Mouse (Mus musculus): Measurements from ENCODE around the gene Pik3cd. TPM values are rescaled to one million over a fixed set of nuclear protein-coding genes. Genes with fewer than 3 reads are reported as not detected.

The Pik3cd gene
- polyA plus RNA-seq, 1 experiment = 19.3 TPM

DNA sequence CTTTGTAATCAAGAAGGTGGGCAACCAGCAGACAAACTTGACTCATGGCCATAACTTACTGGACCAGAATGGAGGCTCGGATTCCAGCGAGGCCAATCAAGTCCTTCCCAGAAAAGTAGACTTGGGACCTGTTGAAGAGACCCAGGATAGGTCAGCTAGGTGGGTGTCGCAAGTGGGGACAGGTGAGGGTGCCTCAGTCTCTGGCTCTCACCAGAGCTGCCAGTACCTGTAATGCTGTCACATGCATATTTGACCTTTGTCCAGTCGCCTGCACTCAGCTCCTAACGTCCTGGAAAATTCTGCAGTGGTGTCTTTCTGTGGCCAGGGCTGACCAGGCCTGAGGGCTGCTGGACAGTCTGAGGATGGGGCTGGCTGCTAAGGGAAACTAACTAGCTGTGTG lies 9.1 kb upstream of the Pik3cd start:
- DNase-seq = no peak
- H3K4me3 ChIP-seq (replicated peaks; ENCODE audit: extremely low read depth, low read depth, low read length) = no peak overlapping the region
- H3K4me1 ChIP-seq (ENCODE audit: control insufficient read depth, insufficient read depth, low read length) = no peaks in the 10 kb centered on the region
- TF ChIP-seq CTCF (IDR thresholded peaks at IDR 0.05; ENCODE audit: insufficient read depth, low read length) (no peak), POLR2A (IDR thresholded peaks at IDR 0.05; ENCODE audit: borderline replicate concordance, extremely low read depth, low read depth, low read length) (no peak)
- 94% methylated on average over 5 of the region's 5 CpGs for WGBS

- no peak overlapping the region for H3K4me3 ChIP-seq (replicated peaks; ENCODE audit: extremely low read depth, low read depth, low read length)
- peak; percentile 37 for DNase-seq
- WGBS = 19% methylated on average over 5 of the region's 5 CpGs
- H3K4me1 ChIP-seq (ENCODE audit: control insufficient read depth, insufficient read depth, low read length) = no peaks in the 10 kb centered on the region
- no peak for TF ChIP-seq POLR2A (IDR thresholded peaks at IDR 0.05; ENCODE audit: borderline replicate concordance, extremely low read depth, low read depth, low read length)
- peak; percentile 82 for TF ChIP-seq CTCF (IDR thresholded peaks at IDR 0.05; ENCODE audit: insufficient read depth, low read length)
Observed at GRCm38 (mm10) chr4:149710510-149710909, 8.1 kb upstream of the Pik3cd start.

DNA sequence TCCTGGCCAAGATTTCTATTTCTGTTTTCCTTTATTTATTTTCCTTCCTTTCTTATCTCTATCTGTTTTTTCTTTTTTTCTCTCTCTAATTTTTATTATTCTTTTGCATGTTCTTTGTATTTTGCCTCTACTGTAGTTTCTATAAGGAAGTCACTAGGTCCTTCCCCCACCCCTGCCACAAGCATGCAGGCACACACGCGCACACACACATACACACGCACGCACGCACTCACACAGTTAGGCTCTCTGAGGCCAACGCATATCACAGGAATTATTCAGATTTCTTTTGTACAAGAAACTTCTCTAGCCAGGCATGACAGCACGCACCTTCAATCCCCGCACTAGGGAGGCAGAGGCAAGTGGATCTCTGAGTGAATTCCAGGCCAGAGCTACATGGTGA lies 3.6 kb upstream of the Pik3cd start:
- no peaks in the 10 kb centered on the region for H3K4me1 ChIP-seq (ENCODE audit: control insufficient read depth, insufficient read depth, low read length)
- no peak overlapping the region for H3K4me3 ChIP-seq (replicated peaks; ENCODE audit: extremely low read depth, low read depth, low read length)
- TF ChIP-seq POLR2A (IDR thresholded peaks at IDR 0.05; ENCODE audit: borderline replicate concordance, extremely low read depth, low read depth, low read length) (no peak), CTCF (IDR thresholded peaks at IDR 0.05; ENCODE audit: insufficient read depth, low read length) (no peak)
- 82% methylated on average over 8 of the region's 8 CpGs for WGBS
- DNase-seq = no peak

DNA sequence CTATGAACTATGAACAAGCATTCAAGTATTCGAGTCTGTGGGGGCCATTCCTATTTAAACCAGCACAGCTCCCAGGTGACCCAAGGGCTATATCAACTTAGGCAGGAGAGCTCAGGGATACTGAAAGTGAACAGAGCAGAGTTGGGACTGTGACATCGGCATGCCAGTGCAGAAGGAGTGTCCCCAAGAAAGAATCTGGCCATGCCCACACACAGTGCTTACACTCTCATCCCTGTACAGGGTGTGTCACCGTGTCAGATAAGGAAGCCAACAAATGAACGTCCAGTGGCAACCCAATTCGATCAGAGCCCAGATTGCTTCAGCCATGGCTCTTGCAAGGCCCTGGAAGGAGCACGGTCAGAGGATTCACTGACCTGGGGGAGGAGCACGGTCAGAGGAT lies 2.9 kb upstream of the Pik3cd start:
- 47% methylated on average over 7 of the region's 7 CpGs for WGBS
- Histone ChIP-seq H3K4me3 (replicated peaks; ENCODE audit: extremely low read depth, low read depth, low read length) (no peak overlapping the region), H3K4me1 (ENCODE audit: control insufficient read depth, insufficient read depth, low read length) (no peaks in the 10 kb centered on the region)
- no peak for DNase-seq
- TF ChIP-seq CTCF (IDR thresholded peaks at IDR 0.05; ENCODE audit: insufficient read depth, low read length) = no peak
- TF ChIP-seq POLR2A (IDR thresholded peaks at IDR 0.05; ENCODE audit: borderline replicate concordance, extremely low read depth, low read depth, low read length) = no peak

- DNase-seq = no peak
- Histone ChIP-seq H3K4me3 (replicated peaks; ENCODE audit: extremely low read depth, low read depth, low read length) (no peak overlapping the region), H3K4me1 (ENCODE audit: control insufficient read depth, insufficient read depth, low read length) (peaks cover 2% of the 10 kb centered on the region; the same call in 1 of the 2 replicates)
- WGBS = 57% methylated on average over 18 of the region's 18 CpGs
- TF ChIP-seq POLR2A (IDR thresholded peaks at IDR 0.05; ENCODE audit: borderline replicate concordance, extremely low read depth, low read depth, low read length) (peak; percentile 55; the same call in 1 of the 2 replicates), CTCF (IDR thresholded peaks at IDR 0.05; ENCODE audit: insufficient read depth, low read length) (no peak)
Observed at GRCm38 (mm10) chr4:149701426-149702209, 753 bp downstream of the Pik3cd start.

DNA sequence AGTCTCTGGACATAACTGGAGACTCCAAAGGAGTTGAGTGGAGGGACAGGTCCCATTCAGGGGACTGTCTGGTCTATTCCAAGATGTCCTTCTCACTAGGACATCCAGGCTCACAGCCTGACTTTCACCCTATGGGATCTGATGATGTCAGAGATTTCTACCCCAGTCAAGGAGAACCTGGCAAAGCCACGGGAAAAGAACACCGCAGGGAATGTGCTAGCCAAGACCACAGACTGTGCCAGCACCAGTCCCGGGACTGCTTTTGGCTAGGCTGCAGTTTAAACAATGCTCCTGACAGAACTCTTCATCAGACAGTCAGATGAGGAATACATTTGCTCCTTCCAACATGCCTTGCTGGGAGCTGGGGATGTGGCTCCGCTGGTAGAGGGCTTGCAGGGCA lies 2.4 kb downstream of the Pik3cd start:
- DNase-seq = no peak
- H3K4me3 ChIP-seq (replicated peaks; ENCODE audit: extremely low read depth, low read depth, low read length) = no peak overlapping the region
- WGBS = 77% methylated on average over 4 of the region's 4 CpGs

GRCm38 (mm10) chr4:149698197-149698821 lies 4.1 kb downstream of the Pik3cd start:
- Histone ChIP-seq H3K4me3 (replicated peaks; ENCODE audit: extremely low read depth, low read depth, low read length) (peak overlapping the region; percentile 55), H3K4me1 (ENCODE audit: control insufficient read depth, insufficient read depth, low read length) (peaks cover 4% of the 10 kb centered on the region)
- peak; percentile 54 for DNase-seq
- peak; percentile 67 for TF ChIP-seq CTCF (IDR thresholded peaks at IDR 0.05; ENCODE audit: insufficient read depth, low read length)
- TF ChIP-seq POLR2A (IDR thresholded peaks at IDR 0.05; ENCODE audit: borderline replicate concordance, extremely low read depth, low read depth, low read length) = peak; percentile 68; the same call in 1 of the 2 replicates
- WGBS = 1% methylated on average over 35 of the region's 35 CpGs

More for the DNA sequence above, 2.4 kb downstream of the Pik3cd start:
- TF ChIP-seq POLR2A (IDR thresholded peaks at IDR 0.05; ENCODE audit: borderline replicate concordance, extremely low read depth, low read depth, low read length) (no peak), CTCF (IDR thresholded peaks at IDR 0.05; ENCODE audit: insufficient read depth, low read length) (no peak)
- H3K4me1 ChIP-seq (ENCODE audit: control insufficient read depth, insufficient read depth, low read length) = peaks cover 4% of the 10 kb centered on the region

- DNase-seq = no peak
- WGBS = 25% methylated on average over 15 of the region's 15 CpGs
- peaks cover 4% of the 10 kb centered on the region for H3K4me1 ChIP-seq (ENCODE audit: control insufficient read depth, insufficient read depth, low read length)
- 0 out of 2 replicates have a peak, but pooled peaks have one; percentile 20 for TF ChIP-seq POLR2A (IDR thresholded peaks at IDR 0.05; ENCODE audit: borderline replicate concordance, extremely low read depth, low read depth, low read length)
- TF ChIP-seq CTCF (IDR thresholded peaks at IDR 0.05; ENCODE audit: insufficient read depth, low read length) = no peak
- H3K4me3 ChIP-seq (replicated peaks; ENCODE audit: extremely low read depth, low read depth, low read length) = peak overlapping the region; percentile 55
Observed at GRCm38 (mm10) chr4:149697506-149698196, 4.7 kb downstream of the Pik3cd start.

DNA sequence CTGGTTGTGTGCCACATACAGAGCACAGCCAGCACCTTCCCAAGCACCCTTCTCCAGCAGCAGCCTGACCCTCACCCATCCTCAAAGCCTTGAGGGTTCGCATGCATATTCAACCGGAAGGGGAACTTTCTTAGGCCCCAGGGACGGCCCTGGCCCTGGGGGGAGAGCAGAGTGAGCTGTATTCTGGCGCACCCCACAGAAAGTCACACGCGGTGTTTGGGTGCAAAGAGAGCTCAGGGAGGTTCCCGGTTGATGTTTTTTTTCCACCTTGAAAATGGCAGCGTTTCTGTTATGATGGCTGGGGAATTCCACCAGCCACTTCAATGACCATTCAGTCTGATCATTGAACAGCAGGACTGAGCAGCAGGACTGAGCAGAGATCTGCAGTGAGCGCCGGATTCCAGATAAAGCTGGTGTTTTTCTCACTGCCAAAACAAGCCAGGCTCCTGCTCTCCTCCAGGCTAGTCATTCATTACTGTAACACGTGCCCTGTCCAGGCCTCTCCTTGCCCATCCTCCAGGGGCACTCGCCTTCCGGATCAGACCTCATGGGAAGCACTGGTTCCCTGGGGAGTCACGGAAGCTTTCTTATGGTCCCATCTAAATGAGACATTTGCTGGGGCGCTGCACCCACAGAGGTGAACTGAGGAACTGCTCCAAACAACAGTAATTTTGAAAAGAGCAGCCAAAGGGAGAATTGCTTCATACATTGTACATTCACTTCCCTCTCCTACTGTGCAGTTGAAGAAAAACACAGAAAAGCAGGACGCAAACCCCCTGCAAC lies 6.0 kb downstream of the Pik3cd start:
- Histone ChIP-seq H3K4me1 (ENCODE audit: control insufficient read depth, insufficient read depth, low read length) (peaks cover 4% of the 10 kb centered on the region), H3K4me3 (replicated peaks; ENCODE audit: extremely low read depth, low read depth, low read length) (peak overlapping the region; percentile 36)
- TF ChIP-seq CTCF (IDR thresholded peaks at IDR 0.05; ENCODE audit: insufficient read depth, low read length) (no peak), POLR2A (IDR thresholded peaks at IDR 0.05; ENCODE audit: borderline replicate concordance, extremely low read depth, low read depth, low read length) (no peak)
- 36% methylated on average over 16 of the region's 16 CpGs for WGBS
- no peak for DNase-seq

All from lung, adult 2 months (tissue).